ENCODE assay signal across 20 mouse cellular contexts in genomic region chr5:30094399-30094798, GRCm38 (mm10). TPM values are rescaled to one million over a fixed set of nuclear protein-coding genes. Genes with fewer than 3 reads are reported as not detected.
"Had no signal": no experiment of that assay in that cellular context is flagged by ENCODE, and none has a peak within 500 bp of the region (broad histone marks: within the 10 kb centered on the region; RNA-seq: fewer than 3 reads in every experiment).

No protein-coding gene starts in this region.

- H3K4me1 ChIP-seq: limb, embryonic 13.5 days; midbrain, embryonic 15.5 days; stomach, embryonic 15.5 days had no signal

- H3K9ac ChIP-seq: limb, embryonic 13.5 days; liver, embryonic 14.5 days; midbrain, embryonic 15.5 days; stomach, embryonic 15.5 days had no signal

- ATAC-seq: midbrain, embryonic 15.5 days had no signal

- H3K9me3 ChIP-seq: limb, embryonic 13.5 days; midbrain, embryonic 15.5 days; stomach, embryonic 15.5 days had no signal

- H3K27me3 ChIP-seq: limb, embryonic 13.5 days; midbrain, embryonic 15.5 days; stomach, embryonic 15.5 days had no signal

- H3K4me3 ChIP-seq: limb, embryonic 13.5 days; megakaryocyte, embryonic 14.5 days; midbrain, embryonic 15.5 days; stomach, embryonic 15.5 days had no signal

- DNase-seq: kidney, adult 11 months; kidney, adult 9 months; kidney, postnatal 10 days; layer of hippocampus, postnatal 36 days; left cerebral cortex, postnatal 4 days; lung, adult 18-20 months; lung, postnatal 4 days; right cerebral cortex, postnatal 14 days; thymus, adult 18-20 months; thymus, postnatal 14 days had no signal

- H3K36me3 ChIP-seq: limb, embryonic 13.5 days; midbrain, embryonic 15.5 days; stomach, embryonic 15.5 days had no signal

- H3K4me2 ChIP-seq: limb, embryonic 13.5 days; midbrain, embryonic 11.5 days; midbrain, embryonic 15.5 days; stomach, embryonic 15.5 days had no signal

- H3K27ac ChIP-seq: limb, embryonic 13.5 days; liver, embryonic 14.5 days; midbrain, embryonic 15.5 days; stomach, embryonic 15.5 days had no signal

RNA-seq across cellular contexts. Expression of gene Garem2, which starts 10.6 kb away (rescaled TPM):
- total RNA-seq: liver, adult 2 months had no signal
- polyA plus RNA-seq: liver, adult 2 months; spleen, adult 2 months had no signal

RNA-seq across cellular contexts. Expression of gene 3110082J24Rik, which starts 11.5 kb away (rescaled TPM):
- total RNA-seq: liver, adult 2 months had no signal
- polyA plus RNA-seq: large intestine, adult 2 months; limb, embryonic 13.5 days; liver, adult 2 months; liver, embryonic 14.5 days; lung, embryonic 16.5 days; spleen, adult 2 months; stomach, embryonic 15.5 days had no signal
